Mouse (Mus musculus) hindbrain, embryonic 16.5 days (tissue): ENCODE measurements around the gene Patj. TPM values are rescaled to one million over a fixed set of nuclear protein-coding genes. Genes with fewer than 3 reads are reported as not detected.
A peak's percentile ranks its signal among the peaks of the same experiment; 100 is the strongest.

Experiments
- ATAC-seq: fragments of 200-750 bp; cut with Nextera tagmentation; 2 replicates; pipeline ENCODE4 v1.8.0; 2017; ENCODE audit warnings: moderate TSS enrichment, moderate library complexity
- H3K27ac ChIP-seq: fragments of 300-500 bp; sonication (generic); 2 replicates; pipeline ENCODE4 v1.5.1; 2014; ENCODE audit warnings: low read depth, mild to moderate bottlenecking, control low read depth, low read length, moderate library complexity
- H3K27me3 ChIP-seq: fragments of 300-500 bp; sonication (generic); replicated peaks from 2 replicates; pipeline ENCODE4 v1.6.1; 2014; ENCODE audit warnings: low read length; ENCODE audit not compliant: control insufficient read depth, insufficient read depth
- H3K36me3 ChIP-seq: fragments of 300-500 bp; sonication (generic); 2 replicates; pipeline ENCODE4 v1.6.1; 2014; ENCODE audit warnings: mild to moderate bottlenecking, low read length, moderate library complexity, mixed read lengths; ENCODE audit not compliant: control insufficient read depth, insufficient read depth
- H3K4me1 ChIP-seq: fragments of 300-500 bp; sonication (generic); 2 replicates; pipeline ENCODE4 v1.6.1; 2014; ENCODE audit warnings: low read depth, low read length; ENCODE audit not compliant: control insufficient read depth, insufficient read depth
- H3K4me2 ChIP-seq: fragments of 300-500 bp; sonication (generic); 2 replicates; pipeline ENCODE4 v1.6.1; 2014; ENCODE audit warnings: mild to moderate bottlenecking, low read length, control low read depth, moderate library complexity
- H3K4me3 ChIP-seq: fragments of 300-500 bp; sonication (generic); 2 replicates; pipeline ENCODE4 v1.5.1; 2014; ENCODE audit warnings: mild to moderate bottlenecking, low read length, control low read depth, moderate library complexity
- H3K9ac ChIP-seq: fragments of 300-500 bp; sonication (generic); 2 replicates; pipeline ENCODE4 v1.6.1; 2014; ENCODE audit warnings: low read depth, mild to moderate bottlenecking, control low read depth, low read length, moderate library complexity
- H3K9me3 ChIP-seq: fragments of 300-500 bp; sonication (generic); 2 replicates; pipeline ENCODE4 v1.6.1; 2014; ENCODE audit warnings: mild to moderate bottlenecking, low read length, moderate library complexity; ENCODE audit not compliant: control insufficient read depth
- WGBS: fragments of 180-500 bp; shearing (Covaris S2); extraction: QIAGEN DNeasy Blood & Tissue Kit; methylation state at CpG from one replicate; pipeline ENCODE4 v1.1.7; 2014; 5-methylcytosine and 5-hydroxymethylcytosine counted together
- microRNA-seq: library from miRNA; unstranded; fragments of <30 nt; microRNA quantifications from one replicate; pipeline ENCODE4, GENCODE M21; 2017
- polyA plus RNA-seq: library from polyadenylated mRNA; unstranded; fragments of >200 nt; fragmentation: Nextera tagmentation; extraction: Ambion mirVana; gene quantifications from 2 replicates; pipeline ENCODE4 v1.2.1, GENCODE M21; 2015

The Patj gene
- polyA plus RNA-seq, 1 experiment from 2014 or later = 8.7 TPM

- H3K4me2 ChIP-seq = no peak overlapping the region
- H3K27me3 ChIP-seq = no peaks in the 10 kb centered on the region
- H3K27ac ChIP-seq = peak overlapping the region; percentile 46
- no peak overlapping the region for H3K4me3 ChIP-seq
- H3K4me1 ChIP-seq = peaks cover 9% of the 10 kb centered on the region
- peak; percentile 74 for ATAC-seq
- no peaks in the 10 kb centered on the region for H3K9me3 ChIP-seq
- H3K36me3 ChIP-seq = no peaks in the 10 kb centered on the region
- 32% methylated on average over 4 of the region's 4 CpGs for WGBS
- H3K9ac ChIP-seq = no peak overlapping the region
Observed at GRCm38 (mm10) chr4:98758012-98758821, 362.6 kb downstream of the Patj start.

- H3K4me1 ChIP-seq = peaks cover 9% of the 10 kb centered on the region
- H3K36me3 ChIP-seq = no peaks in the 10 kb centered on the region
- no peak overlapping the region for H3K4me2 ChIP-seq
- H3K27ac ChIP-seq = peak overlapping the region; percentile 46; the same call in 1 of the 2 replicates
- H3K9ac ChIP-seq = no peak overlapping the region
- H3K27me3 ChIP-seq = no peaks in the 10 kb centered on the region
- 62% methylated on average over 3 of the region's 3 CpGs for WGBS
- H3K4me3 ChIP-seq = no peak overlapping the region
- no peaks in the 10 kb centered on the region for H3K9me3 ChIP-seq
- ATAC-seq = no peak
Observed at GRCm38 (mm10) chr4:98758872-98759518, 363.4 kb downstream of the Patj start.

GRCm38 (mm10) chr4:98767134-98768133, 371.8 kb downstream of the Patj start:
- no peak overlapping the region for H3K9ac ChIP-seq
- no peak overlapping the region for H3K27ac ChIP-seq
- H3K36me3 ChIP-seq = no peaks in the 10 kb centered on the region
- WGBS = 85% methylated on average over 14 of the region's 14 CpGs
- peaks cover 3% of the 10 kb centered on the region; the same call in 1 of the 2 replicates for H3K9me3 ChIP-seq
- no peaks in the 10 kb centered on the region for H3K4me1 ChIP-seq
- no peaks in the 10 kb centered on the region for H3K27me3 ChIP-seq
- H3K4me2 ChIP-seq = no peak overlapping the region
- H3K4me3 ChIP-seq = no peak overlapping the region
- ATAC-seq = no peak

Small RNAs within 50 kb of the gene (microRNA-seq; reads per million reads assigned to microRNA genes)
- not detected for gene Gm22625
- gene Gm26154 = not detected

Other genes with a start within 250 kb of the Patj start
- gene Tm2d1, start 12.5 kb upstream of the Patj start, polyA plus RNA-seq = 136 and 143 TPM in 2 replicates